Mouse (Mus musculus): ENCODE data around the gene Ilf3.

- peak; percentile 91 for TF ChIP-seq POLR2A (IDR thresholded peaks at IDR 0.05; ENCODE audit: insufficient read depth, low read depth, low read length)
- no peak for TF ChIP-seq CTCF (IDR thresholded peaks at IDR 0.05)
These were observed at the start of gene Ilf3 for GRCm38 (mm10) chr9:21367357-21368111.

All from heart, adult 2 months (tissue).